In genomic region chr6:4904055-4904450, GRCm38 (mm10) we compare ENCODE assay signal across 9 mouse cellular contexts. TPM values are rescaled to one million over a fixed set of nuclear protein-coding genes. Genes with fewer than 3 reads are reported as not detected.
A peak's percentile ranks its signal among the peaks of the same experiment; 100 is the strongest.
DNase-seq lines count a peak whose midpoint lies in the region; ATAC-seq lines count a peak whose summit lies in the region.
"Had no signal": no experiment of that assay in that cellular context is flagged by ENCODE, and none has a peak within 500 bp of the region (broad histone marks: within the 10 kb centered on the region; RNA-seq: fewer than 3 reads in every experiment).

No protein-coding gene starts in this region.

- 5% methylated on average over 9 of the region's 9 CpGs for WGBS in heart, embryonic 13.5 days
- WGBS in kidney, embryonic 16.5 days = 5% methylated on average over 9 of the region's 9 CpGs

- no peak for ATAC-seq in heart, embryonic 13.5 days (ENCODE audit: extremely low read depth, insufficient number of reproducible peaks, low FRiP score, low TSS enrichment)
- peak; percentile 16; the same call in 1 of the 2 replicates for ATAC-seq in kidney, embryonic 16.5 days (ENCODE audit: low FRiP score, low TSS enrichment)

- peak overlapping the region; percentile 81 for H3K4me3 ChIP-seq in brown adipose tissue, adult 24 weeks (ENCODE audit: insufficient read depth, low read depth, low read length)
- H3K4me3 ChIP-seq in heart, embryonic 13.5 days = peak overlapping the region; percentile 72
- peak overlapping the region; percentile 77 for H3K4me3 ChIP-seq in kidney, embryonic 16.5 days (ENCODE audit: low read length)

- peak; percentile 29 for DNase-seq in left cerebral cortex, postnatal 4 days
- DNase-seq in left cerebral cortex, postnatal 10 days (ENCODE audit: extremely low spot score in 1 of 2, low spot score in 2 of 2) = no peak
- DNase-seq in lung, postnatal 14 days = peak; percentile 23
- DNase-seq in testis, postnatal 10 days (ENCODE audit: low spot score) = peak; percentile 52
- DNase-seq in frontal cortex, postnatal 36 days (ENCODE audit: low spot score in 2 of 2) = no peak

- H3K27me3 ChIP-seq in heart, embryonic 13.5 days (replicated peaks) = no peaks in the 10 kb centered on the region
- no peaks in the 10 kb centered on the region for H3K27me3 ChIP-seq in kidney, embryonic 16.5 days (ENCODE audit: insufficient read depth, low read length)
- H3K27me3 ChIP-seq: Patski had no signal

- no peak overlapping the region for H3K27ac ChIP-seq in brown adipose tissue, adult 24 weeks (replicated peaks; ENCODE audit: low read depth, low read length)
- peak overlapping the region; percentile 88 for H3K27ac ChIP-seq in heart, embryonic 13.5 days (replicated peaks)
- peak overlapping the region; percentile 93 for H3K27ac ChIP-seq in kidney, embryonic 16.5 days (ENCODE audit: low read length)

- H3K4me1 ChIP-seq in brown adipose tissue, adult 24 weeks (ENCODE audit: control insufficient read depth, insufficient read depth, insufficient read length, low read length) = 0 out of 2 replicates have a peak, but pooled peaks cover 3% of the 10 kb centered on the region
- peaks cover 38% of the 10 kb centered on the region for H3K4me1 ChIP-seq in heart, embryonic 13.5 days
- H3K4me1 ChIP-seq in kidney, embryonic 16.5 days (ENCODE audit: insufficient read depth, low read length) = peaks cover 10% of the 10 kb centered on the region

- H3K4me2 ChIP-seq in heart, embryonic 13.5 days = peak overlapping the region; percentile 77
- H3K4me2 ChIP-seq in kidney, embryonic 16.5 days (replicated peaks; ENCODE audit: low read depth, low read length) = peak overlapping the region; percentile 88

- H3K36me3 ChIP-seq in heart, embryonic 13.5 days = peaks cover 8% of the 10 kb centered on the region; the same call in 1 of the 2 replicates
- H3K36me3 ChIP-seq in kidney, embryonic 16.5 days (ENCODE audit: insufficient read depth, low read length) = no peaks in the 10 kb centered on the region

- no peaks in the 10 kb centered on the region for H3K9me3 ChIP-seq in heart, embryonic 13.5 days
- no peaks in the 10 kb centered on the region for H3K9me3 ChIP-seq in kidney, embryonic 16.5 days (ENCODE audit: low read length)

- peak overlapping the region; percentile 97 for H3K9ac ChIP-seq in heart, embryonic 13.5 days
- H3K9ac ChIP-seq in kidney, embryonic 16.5 days (replicated peaks; ENCODE audit: low read length) = peak overlapping the region; percentile 95

- intact Hi-C loops in left cerebral cortex, postnatal 4 days (cut with DNase I) = loop anchor here (10.0 kb wide), 3 partner anchors 149 to 481 kb away; partner anchors contain the start of gene Asb4
- intact Hi-C loops in left cerebral cortex, postnatal 10 days (cut with DNase I) = loop anchor here (5.0 to 10.0 kb wide), 2 partner anchors 159 to 203 kb away; partner anchors contain the start of genes Peg10 and Sgce

RNA-seq across cellular contexts. Expression of gene Ppp1r9a, which starts 1.3 kb away (rescaled TPM):
- total RNA-seq in left cerebral cortex, postnatal 4 days (2021) = 100 to 1,000 TPM; 107 to 110 TPM
- 100 to 1,000 TPM; 123 to 128 TPM for total RNA-seq in left cerebral cortex, postnatal 10 days (2021)
- polyA plus RNA-seq in brown adipose tissue, adult 24 weeks (2012; ENCODE audit: insufficient read depth, insufficient read length, missing spikeins) = 8.3 and 8.9 TPM in 2 replicates
- polyA plus RNA-seq in heart, embryonic 13.5 days (2015; fragmentation: Nextera tagmentation; extraction: Ambion mirVana) = 13.1 and 13.6 TPM in 2 replicates
- 14.9 and 15.9 TPM in 2 replicates for polyA plus RNA-seq in kidney, embryonic 16.5 days (2015; fragmentation: Nextera tagmentation; extraction: Ambion mirVana)

Comparison
In these comparisons a context has a peak if more than half of its experiments do, and no peak if none do; other contexts are left out.
1. DNase-seq: peak in left cerebral cortex, postnatal 4 days (single experiment), lung, postnatal 14 days (single experiment) and testis, postnatal 10 days (single experiment); none in left cerebral cortex, postnatal 10 days (0 of 2) and frontal cortex, postnatal 36 days (0 of 2).
2. Peak in every context shown above with its lines, with median percentiles within 50 percentile points of each other: H3K4me3 ChIP-seq.